Mouse (Mus musculus): ENCODE results near the gene G6pc3.
"Not testable (repeated sequence)": the region's sequence is repeated elsewhere in the genome, so short reads cannot be mapped to it uniquely, and the experiment has no call there.

Gene G6pc3

GRCm38 (mm10) chr11:102189461-102190436 lies at the start of gene G6pc3:
Gene G6pc3, plus strand, starts transcription at chr11:102189620.
- DNase-seq (ENCODE audit: low spot score in 2 of 2), result peak; percentile 66 to 88

- peak; percentile 64 to 76 for DNase-seq (ENCODE audit: low spot score in 2 of 2)
Measured at GRCm38 (mm10) chr11:102140508-102140907, 48.9 kb upstream of the G6pc3 start.

GRCm38 (mm10) chr11:102142355-102142754 lies 47.1 kb upstream of the G6pc3 start:
- no peak for DNase-seq (ENCODE audit: low spot score in 2 of 2)

- DNase-seq (ENCODE audit: low spot score in 2 of 2), result no peak
Measured at GRCm38 (mm10) chr11:102144957-102145470, 44.4 kb upstream of the G6pc3 start.

GRCm38 (mm10) chr11:102145471-102146001 lies 43.9 kb upstream of the G6pc3 start, which contains the start of gene Nags:
Gene Nags, plus strand, starts transcription at chr11:102145513.
- peak; percentile 22 to 27 for DNase-seq (ENCODE audit: low spot score in 2 of 2)

GRCm38 (mm10) chr11:102146005-102146404 lies 43.4 kb upstream of the G6pc3 start:
- peak in 1 of 2 experiments; percentile 14 for DNase-seq (ENCODE audit: low spot score in 2 of 2)

- peak in 1 of 2 experiments; percentile 10 for DNase-seq (ENCODE audit: low spot score in 2 of 2)
Measured at GRCm38 (mm10) chr11:102146531-102146930, 42.9 kb upstream of the G6pc3 start.

GRCm38 (mm10) chr11:102147213-102147989 lies 42.0 kb upstream of the G6pc3 start:
- DNase-seq (ENCODE audit: low spot score in 2 of 2), result no peak

GRCm38 (mm10) chr11:102156039-102156785 lies 33.2 kb upstream of the G6pc3 start, which contains the start of gene Tmem101:
Gene Tmem101, minus strand, starts transcription at chr11:102156404.
- peak; percentile 82 to 91 for DNase-seq (ENCODE audit: low spot score in 2 of 2)

- DNase-seq (ENCODE audit: low spot score in 2 of 2), result no peak
Measured at GRCm38 (mm10) chr11:102156786-102157089, 32.7 kb upstream of the G6pc3 start.

GRCm38 (mm10) chr11:102158024-102158423 lies 31.4 kb upstream of the G6pc3 start:
- DNase-seq (ENCODE audit: low spot score in 2 of 2), result not testable (repeated sequence)

GRCm38 (mm10) chr11:102159781-102160180 lies 29.6 kb upstream of the G6pc3 start:
- DNase-seq (ENCODE audit: low spot score in 2 of 2), result no peak

- DNase-seq (ENCODE audit: low spot score in 2 of 2), result no peak
Measured at GRCm38 (mm10) chr11:102165971-102166722, 23.3 kb upstream of the G6pc3 start.

- no peak for DNase-seq (ENCODE audit: low spot score in 2 of 2)
Measured at GRCm38 (mm10) chr11:102167539-102167938, 21.9 kb upstream of the G6pc3 start.

GRCm38 (mm10) chr11:102168689-102169088 lies 20.7 kb upstream of the G6pc3 start:
- DNase-seq (ENCODE audit: low spot score in 2 of 2), result no peak

- DNase-seq (ENCODE audit: low spot score in 2 of 2), result no peak
Measured at GRCm38 (mm10) chr11:102179836-102180235, 9.6 kb upstream of the G6pc3 start.

- no peak for DNase-seq (ENCODE audit: low spot score in 2 of 2)
Measured at GRCm38 (mm10) chr11:102184253-102184645, 5.2 kb upstream of the G6pc3 start.

- peak; percentile 99 for DNase-seq (ENCODE audit: low spot score in 2 of 2)
Measured at GRCm38 (mm10) chr11:102184646-102185495, 4.5 kb upstream of the G6pc3 start, which contains the start of gene Lsm12. Gene Lsm12, minus strand, starts transcription at chr11:102185296.

GRCm38 (mm10) chr11:102185677-102186076 lies 3.7 kb upstream of the G6pc3 start:
- DNase-seq (ENCODE audit: low spot score in 2 of 2), result no peak

Measured in spleen, postnatal 10 days (tissue).